Comparison of ENCODE assay signal across 14 mouse cellular contexts in the genomic region with DNA sequence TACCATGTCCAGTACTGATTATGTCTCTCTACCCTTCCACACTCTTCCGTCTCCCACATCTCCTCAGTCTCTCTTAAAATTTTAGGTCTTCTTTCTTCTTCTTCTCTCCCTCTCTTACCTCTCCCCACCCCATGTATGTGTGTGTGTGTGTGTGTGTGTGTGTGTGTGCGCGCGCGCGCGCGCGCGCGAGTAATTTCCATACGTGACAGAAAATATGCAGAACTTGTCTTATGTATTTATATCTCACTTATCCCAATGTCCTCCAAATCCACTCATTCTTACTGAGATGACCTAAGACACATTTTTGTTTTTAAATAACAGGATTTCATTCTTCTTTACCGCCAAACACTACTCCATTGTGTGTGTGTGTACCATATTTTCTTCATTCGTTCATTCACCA. TPM values are rescaled to one million over a fixed set of nuclear protein-coding genes. Genes with fewer than 3 reads are reported as not detected.
"Had no signal": no experiment of that assay in that cellular context is flagged by ENCODE, and none has a peak within 500 bp of the region (broad histone marks: within the 10 kb centered on the region; RNA-seq: fewer than 3 reads in every experiment).

No protein-coding gene starts in this region.

- H3K4me2 ChIP-seq: kidney, embryonic 15.5 days; lung, embryonic 14.5 days; neural tube, embryonic 15.5 days; stomach, embryonic 15.5 days had no signal

- H3K9me3 ChIP-seq: kidney, embryonic 15.5 days; limb, embryonic 10.5 days; midbrain, embryonic 10.5 days; neural tube, embryonic 15.5 days; stomach, embryonic 15.5 days had no signal

- H3K9ac ChIP-seq: kidney, embryonic 15.5 days; lung, embryonic 14.5 days; neural tube, embryonic 15.5 days; stomach, embryonic 15.5 days had no signal

- H3K27ac ChIP-seq: kidney, embryonic 15.5 days; limb, embryonic 10.5 days; midbrain, embryonic 10.5 days; neural tube, embryonic 15.5 days; stomach, embryonic 15.5 days had no signal

- H3K4me3 ChIP-seq: kidney, embryonic 15.5 days; limb, embryonic 10.5 days; midbrain, embryonic 10.5 days; myocyte; neural tube, embryonic 15.5 days; stomach, embryonic 15.5 days had no signal

- H3K27me3 ChIP-seq: kidney, embryonic 15.5 days; neural tube, embryonic 15.5 days; stomach, embryonic 15.5 days had no signal

- H3K36me3 ChIP-seq: kidney, embryonic 15.5 days; limb, embryonic 10.5 days; midbrain, embryonic 10.5 days; neural tube, embryonic 15.5 days; stomach, embryonic 15.5 days had no signal

- H3K4me1 ChIP-seq: kidney, embryonic 15.5 days; limb, embryonic 10.5 days; midbrain, embryonic 10.5 days; neural tube, embryonic 15.5 days; stomach, embryonic 15.5 days had no signal

- DNase-seq: lung, embryonic 14.5 days; lung, postnatal 10 days; lung, postnatal 4 days; midbrain, embryonic 14.5 days; right cerebral cortex, adult 18-20 months; right cerebral cortex, postnatal 25 days; thymus, postnatal 4 days had no signal

RNA-seq across cellular contexts. Expression of a gene that starts 12.3 kb away (rescaled TPM):
- total RNA-seq: left cerebral cortex, postnatal 14 days had no signal
- polyA plus RNA-seq: limb, embryonic 10.5 days; midbrain, embryonic 14.5 days; myocyte had no signal
